Mouse (Mus musculus): ENCODE measurements at regions not wholly inside any gene's neighbourhood (a gene's known extent, or its start where the extent isn't known, plus 50 kb on each side); places are given as distances from the start of the nearest gene placed in this dataset.

GRCm38 (mm10) chr8:126743296-126743695 is 149.5 kb upstream of the Irf2bp2 start:
- TF ChIP-seq CTCF (IDR thresholded peaks at IDR 0.05; ENCODE audit: borderline replicate concordance, extremely low read depth, insufficient read depth, insufficient read length) (no peak), POLR2A (IDR thresholded peaks at IDR 0.05; ENCODE audit: borderline replicate concordance, extremely low read depth, insufficient read depth, insufficient read length, poor library complexity, severe bottlenecking) (no peak)
